Mouse (Mus musculus) CH12.LX (cell line): ENCODE results near the gene Ifitm7.

ENCODE experiments used
- CHD1 ChIP-seq: IDR thresholded peaks from 2 replicates; pipeline ENCODE4 v1.6.1; 2012; ENCODE audit warnings: low read depth, low read length, improper control_type of control experiment, inconsistent platforms
- CTCF ChIP-seq, 2 experiments: IDR thresholded peaks in 1 of 2; conservative IDR thresholded peaks in 1 of 2; 2 replicates each; pipeline ENCODE4 v1.5.1; 2011 to 2012; ENCODE audit warnings: low read depth in 2 of 2, low read length in 2 of 2, improper control_type of control experiment in 1 of 2, inconsistent platforms in 1 of 2, mild to moderate bottlenecking in 1 of 2, moderate library complexity in 1 of 2
- KAT2A ChIP-seq: IDR thresholded peaks from 2 replicates; pipeline ENCODE4 v1.6.1; 2012; ENCODE audit warnings: low read length, improper control_type of control experiment, inconsistent platforms; ENCODE audit not compliant: insufficient replicate concordance
- MAZ ChIP-seq: IDR thresholded peaks from 2 replicates; pipeline ENCODE4 v1.6.1; 2012; ENCODE audit warnings: low read depth, mild to moderate bottlenecking, inconsistent platforms, low read length, improper control_type of control experiment, moderate library complexity
- MXI1 ChIP-seq: IDR thresholded peaks from 2 replicates; pipeline ENCODE4 v1.6.1; 2011; ENCODE audit warnings: mild to moderate bottlenecking, low read depth, low read length, improper control_type of control experiment
- NELFE ChIP-seq: IDR thresholded peaks from 2 replicates; pipeline ENCODE4 v1.6.1; 2011; ENCODE audit warnings: low read depth, low read length, improper control_type of control experiment
- POLR2A ChIP-seq: IDR thresholded peaks from 2 replicates; pipeline ENCODE4 v1.6.1; 2011; ENCODE audit warnings: low read depth, mild to moderate bottlenecking, improper control_type of control experiment, low read length
- POLR2AphosphoS2 ChIP-seq: IDR thresholded peaks from 2 replicates; pipeline ENCODE4 v1.6.1; 2011; ENCODE audit warnings: low read depth, low read length, improper control_type of control experiment
- RAD21 ChIP-seq: IDR thresholded peaks from 2 replicates; pipeline ENCODE4 v1.6.1; 2011; ENCODE audit warnings: low read depth, mild to moderate bottlenecking, low read length, improper control_type of control experiment, moderate library complexity
- UBTF ChIP-seq: IDR thresholded peaks from 2 replicates; pipeline ENCODE4 v1.6.1; 2012; ENCODE audit warnings: low read depth, mild to moderate bottlenecking, inconsistent platforms, low read length, improper control_type of control experiment, moderate library complexity
- ZNF384 ChIP-seq: IDR thresholded peaks from 2 replicates; pipeline ENCODE4 v1.6.1; 2012; ENCODE audit warnings: low read depth, low read length, improper control_type of control experiment, inconsistent platforms

DNA sequence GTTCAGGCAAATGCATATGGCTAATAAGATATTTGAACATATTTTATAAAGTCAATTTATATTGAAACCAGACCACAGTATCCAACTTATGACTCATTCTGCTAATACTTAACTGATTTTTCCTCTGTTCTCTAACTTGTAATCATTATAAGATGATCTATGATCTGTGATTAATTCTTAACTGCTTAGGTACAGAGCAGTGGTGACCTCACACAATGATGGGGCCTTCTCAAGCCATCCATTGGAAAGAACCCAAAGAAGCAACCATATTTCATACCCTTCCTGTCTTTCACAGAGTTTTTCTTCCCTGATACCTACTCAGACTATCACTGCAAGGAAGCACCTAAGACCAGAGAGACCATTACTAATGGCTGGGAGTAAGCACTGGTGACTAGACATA lies 22.0 kb upstream of the Ifitm7 start:
- TF ChIP-seq MAZ (no peak), CTCF (conservative IDR thresholded peaks at IDR 0.05 in 1 of 2, IDR thresholded peaks at IDR 0.05 in 1 of 2; ENCODE audit: low read depth in 2 of 2, low read length in 2 of 2) (no peak), RAD21 (no peak), POLR2AphosphoS2 (no peak), POLR2A (no peak), NELFE (no peak), ZNF384 (no peak), UBTF (no peak), CHD1 (no peak), KAT2A (no peak), MXI1 (no peak)
